Mouse (Mus musculus) MEL (cell line): ENCODE results near the gene Kmt5a. TPM values are rescaled to one million over a fixed set of nuclear protein-coding genes. Genes with fewer than 3 reads are reported as not detected.
A peak's percentile ranks its signal among the peaks of the same experiment; 100 is the strongest.

Experiments
- DNase-seq: peaks from one replicate; pipeline ENCODE4 v3.0.0; 2011; ENCODE audit warnings: low read depth, low spot score
- H3K27ac ChIP-seq: 2 replicates; pipeline ENCODE4 v1.5.1; 2012; ENCODE audit warnings: low read depth, mild to moderate bottlenecking, control low read depth, low read length, moderate library complexity; ENCODE audit not compliant: control insufficient read depth
- H3K27me3 ChIP-seq, 2 experiments: fragments of 150-350 bp in 1 of 2; sonication (generic) in 1 of 2; 2 replicates each; pipeline ENCODE4 v1.6.1; 2012; ENCODE audit warnings: low read length in 2 of 2, mild to moderate bottlenecking in 2 of 2, improper control_type of control experiment in 1 of 2, moderate library complexity in 1 of 2; ENCODE audit not compliant: insufficient read depth in 2 of 2, control insufficient read depth in 1 of 2
- H3K36me3 ChIP-seq, 2 experiments: 2 replicates each; pipeline ENCODE4 v1.6.1; 2012 to 2014; ENCODE audit warnings: low read length in 2 of 2, improper control_type of control experiment in 1 of 2, inconsistent platforms in 1 of 2, mild to moderate bottlenecking in 1 of 2; ENCODE audit not compliant: insufficient read depth in 2 of 2, control insufficient read depth in 1 of 2
- H3K4me1 ChIP-seq, 2 experiments: fragments of 150-350 bp in 1 of 2; sonication (generic) in 1 of 2; 2 replicates each; pipeline ENCODE4 v1.6.1; 2012; ENCODE audit warnings: low read length in 2 of 2, improper control_type of control experiment in 1 of 2, mild to moderate bottlenecking in 1 of 2; ENCODE audit not compliant: insufficient read depth in 2 of 2, control insufficient read depth in 1 of 2
- H3K4me3 ChIP-seq, 2 experiments: fragments of 150-350 bp in 1 of 2; sonication (generic) in 1 of 2; 2 replicates each; pipeline ENCODE4 v1.5.1; 2012; ENCODE audit warnings: low read depth in 2 of 2, low read length in 2 of 2, mild to moderate bottlenecking in 2 of 2, moderate library complexity in 2 of 2, control low read depth in 1 of 2, improper control_type of control experiment in 1 of 2; ENCODE audit not compliant: control insufficient read depth in 1 of 2, insufficient read depth in 1 of 2
- H3K79me2 ChIP-seq: 2 replicates; pipeline ENCODE4 v1.6.1; 2012; ENCODE audit warnings: mild to moderate bottlenecking, low read length, moderate library complexity; ENCODE audit not compliant: control insufficient read depth, poor library complexity, insufficient read depth
- H3K9ac ChIP-seq: 2 replicates; pipeline ENCODE4 v1.6.1; 2012; ENCODE audit warnings: low read depth, mild to moderate bottlenecking, control low read depth, low read length, moderate library complexity; ENCODE audit not compliant: control insufficient read depth, poor library complexity, severe bottlenecking
- H3K9me3 ChIP-seq: fragments of 150-350 bp; sonication (generic); replicated peaks from 2 replicates; pipeline ENCODE4 v1.6.1; 2012; ENCODE audit warnings: mild to moderate bottlenecking, low read length, improper control_type of control experiment, moderate library complexity; ENCODE audit not compliant: insufficient read depth
- E2F4 ChIP-seq: IDR thresholded peaks from 2 replicates; pipeline ENCODE4 v1.6.1; 2011; ENCODE audit warnings: low read depth, low read length, improper control_type of control experiment, borderline replicate concordance
- ELF1 ChIP-seq: IDR thresholded peaks from 2 replicates; pipeline ENCODE4 v1.6.1; 2014; ENCODE audit warnings: low read depth, mild to moderate bottlenecking, inconsistent platforms, low read length, improper control_type of control experiment, moderate library complexity
- HCFC1 ChIP-seq: IDR thresholded peaks from 2 replicates; pipeline ENCODE4 v1.6.1; 2012; ENCODE audit warnings: low read depth, mild to moderate bottlenecking, inconsistent platforms, low read length, improper control_type of control experiment, moderate library complexity
- JUND ChIP-seq: IDR thresholded peaks from 2 replicates; pipeline ENCODE4 v1.6.1; 2011; ENCODE audit warnings: low read depth, mild to moderate bottlenecking, improper control_type of control experiment, low read length
- MAFK ChIP-seq: IDR thresholded peaks from 2 replicates; pipeline ENCODE4 v1.6.1; 2011; ENCODE audit warnings: low read depth, mild to moderate bottlenecking, low read length, improper control_type of control experiment, borderline replicate concordance
- MAX ChIP-seq: IDR thresholded peaks from 2 replicates; pipeline ENCODE4 v1.6.1; 2011; ENCODE audit warnings: low read length, improper control_type of control experiment
- MXI1 ChIP-seq: IDR thresholded peaks from 2 replicates; pipeline ENCODE4 v1.6.1; 2011; ENCODE audit warnings: mild to moderate bottlenecking, low read depth, low read length, improper control_type of control experiment
- MYC ChIP-seq: IDR thresholded peaks from 2 replicates; pipeline ENCODE4 v1.6.1; 2011; ENCODE audit warnings: low read depth, mild to moderate bottlenecking, low read length, improper control_type of control experiment, moderate library complexity
- POLR2A ChIP-seq, 2 experiments: IDR thresholded peaks; 2 replicates each; pipeline ENCODE4 v1.6.1; 2011 to 2012; ENCODE audit warnings: low read length in 2 of 2, mild to moderate bottlenecking in 2 of 2, control low read depth in 1 of 2, improper control_type of control experiment in 1 of 2, low read depth in 1 of 2, moderate library complexity in 1 of 2; ENCODE audit not compliant: control insufficient read depth in 1 of 2, insufficient read depth in 1 of 2, poor library complexity in 1 of 2
- POLR2AphosphoS2 ChIP-seq: IDR thresholded peaks from 2 replicates; pipeline ENCODE4 v1.6.1; 2011; ENCODE audit warnings: low read length, improper control_type of control experiment
- RAD21 ChIP-seq: IDR thresholded peaks from 2 replicates; pipeline ENCODE4 v1.6.1; 2011; ENCODE audit warnings: mild to moderate bottlenecking, low read depth, low read length, improper control_type of control experiment
- SIN3A ChIP-seq: IDR thresholded peaks from 2 replicates; pipeline ENCODE4 v1.6.1; 2012; ENCODE audit warnings: low read length, improper control_type of control experiment, inconsistent platforms
- TBP ChIP-seq: IDR thresholded peaks from 2 replicates; pipeline ENCODE4 v1.8.0; 2011; ENCODE audit warnings: low read depth, low read length, improper control_type of control experiment
- TCF12 ChIP-seq: IDR thresholded peaks from 2 replicates; pipeline ENCODE4 v1.6.1; 2014; ENCODE audit warnings: low read depth, mild to moderate bottlenecking, inconsistent platforms, low read length, improper control_type of control experiment, moderate library complexity
- UBTF ChIP-seq: IDR thresholded peaks from 2 replicates; pipeline ENCODE4 v1.6.1; 2012; ENCODE audit warnings: low read depth, mild to moderate bottlenecking, inconsistent platforms, low read length, improper control_type of control experiment, moderate library complexity, borderline replicate concordance; ENCODE audit not compliant: insufficient read depth
- USF1 ChIP-seq: IDR thresholded peaks from 2 replicates; pipeline ENCODE4 v1.6.1; 2014; ENCODE audit warnings: low read depth, mild to moderate bottlenecking, inconsistent platforms, low read length, improper control_type of control experiment, moderate library complexity
- ZC3H11A ChIP-seq: IDR thresholded peaks from 2 replicates; pipeline ENCODE4 v1.6.1; 2012; ENCODE audit warnings: low read depth, mild to moderate bottlenecking, inconsistent platforms, low read length, improper control_type of control experiment
- polyA plus RNA-seq, 2 experiments: library from polyadenylated mRNA; stranded (reverse) in 1 of 2; unstranded in 1 of 2; fragments of >175 nt in 1 of 2; fragments of >200 nt in 1 of 2; gene quantifications; 2 replicates each; pipeline versions ENCODE4 v1.2.1 to v1.2.4; 2012; ENCODE audit warnings: low replicate concordance in 2 of 2, low read depth in 1 of 2; ENCODE audit not compliant: insufficient read length in 2 of 2, insufficient read depth in 1 of 2, missing spikeins in 1 of 2
- total RNA-seq: library from RNA; depleted of rRNA; stranded (reverse); fragments of 300-350 nt; gene quantifications from 2 replicates; pipeline ENCODE4 v1.2.3, GENCODE M21; 2012

The Kmt5a gene
- total and polyA plus RNA-seq, 3 experiments = 88.6 to 243 (median 110) TPM

DNA sequence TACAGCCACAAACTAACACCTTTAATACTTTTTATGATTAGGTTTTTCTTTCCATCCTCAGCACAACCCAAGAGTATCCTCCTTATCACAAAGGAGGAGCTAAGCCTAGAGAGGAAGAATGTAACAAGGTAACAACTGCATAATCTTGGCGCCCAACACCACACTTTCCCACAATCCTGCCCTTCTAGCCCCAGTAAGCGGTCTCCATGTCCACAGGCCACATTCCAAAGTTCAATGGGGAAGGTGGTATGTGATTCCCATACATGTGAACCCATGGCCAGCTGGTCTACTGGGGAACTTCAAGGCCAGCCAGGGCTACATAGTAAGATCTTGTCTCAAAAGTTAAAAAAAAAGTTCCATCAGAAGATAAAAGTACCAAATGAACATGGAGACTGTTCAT lies 17.9 kb upstream of the Kmt5a start:
- no peak for TF ChIP-seq RAD21
- TF ChIP-seq POLR2AphosphoS2 = no peak
- no peak for TF ChIP-seq UBTF
- TF ChIP-seq ZC3H11A = no peak
- no peak for TF ChIP-seq TCF12
- DNase-seq = no peak
- peaks cover 72% of the 10 kb centered on the region for H3K79me2 ChIP-seq
- H3K9me3 ChIP-seq = no peaks in the 10 kb centered on the region
- H3K4me3 ChIP-seq = no peak overlapping the region
- peaks cover 5 to 46% of the 10 kb centered on the region in 2 experiments for H3K36me3 ChIP-seq
- no peaks in the 10 kb centered on the region for H3K27me3 ChIP-seq
- no peak overlapping the region for H3K27ac ChIP-seq
- H3K4me1 ChIP-seq = peaks cover 14 to 18% of the 10 kb centered on the region in 2 experiments
- no peak overlapping the region for H3K9ac ChIP-seq

DNA sequence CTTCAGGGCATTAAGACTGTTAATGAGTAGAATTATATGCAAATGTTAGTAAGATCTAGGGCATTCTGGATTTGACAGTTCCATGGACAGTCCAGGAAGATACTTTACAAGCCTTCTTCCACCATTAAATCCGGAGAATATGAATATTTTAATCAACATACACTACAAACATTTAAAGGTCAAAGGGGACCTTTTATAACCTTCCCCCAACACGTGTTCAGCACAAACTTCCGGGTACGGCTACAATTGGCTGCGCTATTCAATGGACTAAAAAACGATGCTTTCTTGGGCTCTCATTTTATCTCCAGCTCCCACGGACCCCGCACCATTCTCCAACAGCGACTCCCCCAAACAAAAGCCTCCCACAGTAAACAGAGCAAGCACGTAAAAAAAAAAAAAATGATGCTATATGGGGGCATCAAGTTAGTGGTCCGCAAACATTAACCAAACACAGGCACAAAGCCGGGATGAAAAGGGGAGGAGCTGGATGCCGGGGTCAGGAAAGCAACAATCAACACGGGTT lies 15.5 kb upstream of the Kmt5a start:
- Histone ChIP-seq H3K79me2 (peaks cover 58% of the 10 kb centered on the region), H3K27me3 (no peaks in the 10 kb centered on the region), H3K4me1 (peaks cover 13 to 16% of the 10 kb centered on the region in 2 experiments), H3K27ac (peak overlapping the region; percentile 82), H3K9me3 (no peaks in the 10 kb centered on the region), H3K4me3 (peak overlapping the region; percentile 84 to 100), H3K9ac (peak overlapping the region; percentile 100), H3K36me3 (peaks cover 0 to 42% of the 10 kb centered on the region in 2 experiments; a peak in 2 of 4 replicates)
- TF ChIP-seq TBP (peak; percentile 43; the same call in 1 of the 2 replicates), E2F4 (no peak), TCF12 (peak; percentile 7; the same call in 1 of the 2 replicates), MYC (peak; percentile 95), USF1 (peak; percentile 84), MAFK (no peak), HCFC1 (peak; percentile 55), JUND (no peak), ELF1 (peak; percentile 89), MXI1 (peak; percentile 100), MAX (peak; percentile 97), SIN3A (peak; percentile 98), POLR2A (IDR thresholded peaks at IDR 0.05; ENCODE audit: control insufficient read depth in 1 of 2, insufficient read depth in 1 of 2, low read depth in 1 of 2, low read length in 2 of 2, poor library complexity in 1 of 2) (peak in 1 of 2 experiments; percentile 35; a peak in 1 of 4 replicates)
- DNase-seq = peak; percentile 77
